Mouse (Mus musculus) testis, postnatal 14 days (tissue): ENCODE results near the gene Il11ra1.
"Not testable (repeated sequence)": the region's sequence is repeated elsewhere in the genome, so short reads cannot be mapped to it uniquely, and the experiment has no call there.

Experiments
- DNase-seq: peaks from one replicate; pipeline ENCODE4 v3.0.0; 2021; ENCODE audit warnings: low spot score

The Il11ra1 gene

GRCm38 (mm10) chr4:41679291-41679690, 20.5 kb upstream of the Il11ra1 start:
- DNase-seq, result no peak

GRCm38 (mm10) chr4:41681176-41681575, 18.6 kb upstream of the Il11ra1 start:
- DNase-seq, result no peak

- no peak for DNase-seq
These were observed 17.8 kb upstream of the Il11ra1 start for GRCm38 (mm10) chr4:41681947-41682346.

DNA sequence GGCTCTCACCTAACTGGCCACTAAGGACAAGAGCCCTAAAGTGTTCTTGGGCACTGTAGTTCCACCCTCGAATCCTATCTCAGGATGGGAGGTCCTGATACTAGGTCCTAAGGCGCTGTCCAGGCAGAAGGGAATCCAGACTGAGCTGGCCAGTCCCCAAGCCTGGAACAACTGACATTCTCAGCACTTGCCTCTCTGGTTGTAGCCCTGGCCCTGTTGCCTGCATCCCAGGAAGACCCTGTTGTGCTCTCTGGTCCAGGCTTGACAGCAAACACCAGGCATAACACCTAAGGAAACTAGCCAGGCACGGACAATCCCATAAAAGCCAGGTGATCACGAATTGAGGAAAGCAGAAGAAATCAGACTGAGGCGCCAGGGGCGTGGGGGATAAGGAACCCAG, 17.0 kb upstream of the Il11ra1 start:
- DNase-seq, result no peak

DNA sequence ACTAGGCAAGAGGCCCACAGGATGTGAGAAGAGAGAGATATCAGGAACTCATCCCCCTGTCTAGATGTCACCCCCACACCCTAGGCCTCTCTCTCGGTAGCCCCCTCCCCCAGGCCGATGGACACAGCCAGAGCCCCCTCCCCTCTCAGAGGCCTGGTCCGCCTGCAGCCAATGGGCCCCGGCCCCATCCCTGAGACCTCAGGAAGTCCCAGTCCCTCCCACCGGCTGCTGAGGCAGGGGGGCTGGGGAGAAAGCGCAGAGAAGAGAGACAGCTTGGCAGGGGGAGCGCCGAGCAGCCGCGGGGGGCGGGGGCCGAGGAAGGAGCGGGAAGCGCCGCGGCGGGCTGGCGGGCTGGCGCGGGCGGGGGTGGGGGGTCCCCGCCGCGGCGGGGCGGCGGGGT, 16.5 kb upstream of the Il11ra1 start:
- not testable (repeated sequence) for DNase-seq

DNA sequence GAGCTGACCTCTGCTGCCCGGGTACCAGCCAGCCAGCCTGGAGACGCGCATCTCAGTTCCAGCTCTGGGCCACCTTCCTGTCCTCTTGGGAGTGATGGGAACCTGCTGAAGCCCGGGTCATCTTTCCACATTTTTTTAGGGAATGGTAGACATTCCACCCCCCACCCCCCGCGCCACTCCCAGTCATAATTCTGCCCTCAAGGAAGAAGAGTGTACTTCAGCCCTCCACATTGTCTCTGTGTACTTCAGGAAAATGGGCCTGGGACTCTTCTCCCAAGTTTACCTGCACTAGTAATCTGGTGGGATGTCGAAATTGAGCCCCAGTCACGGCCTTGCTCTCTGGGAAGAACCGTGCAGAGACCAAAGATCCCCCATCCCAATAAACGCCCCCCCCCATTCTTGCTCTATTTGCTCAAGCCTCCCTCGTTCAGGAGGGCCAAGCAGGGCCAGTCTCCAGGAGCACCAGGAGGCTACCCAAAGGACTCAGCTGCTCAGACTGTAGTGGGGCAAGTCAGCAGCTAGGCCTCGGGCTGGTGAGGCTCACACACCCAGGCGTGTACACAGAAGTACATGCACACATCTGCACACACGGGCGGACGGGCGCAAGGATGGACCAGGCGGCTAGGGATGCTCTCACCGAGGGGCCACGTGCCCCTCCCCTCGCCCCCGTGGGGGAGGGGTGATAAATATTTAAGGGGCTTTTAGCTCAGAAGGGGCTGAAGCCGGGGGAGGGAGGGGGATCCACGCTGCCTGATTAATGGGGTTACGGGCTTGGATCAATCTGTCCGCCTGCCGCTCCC, 15.5 kb upstream of the Il11ra1 start:
- not testable (repeated sequence) for DNase-seq

DNA sequence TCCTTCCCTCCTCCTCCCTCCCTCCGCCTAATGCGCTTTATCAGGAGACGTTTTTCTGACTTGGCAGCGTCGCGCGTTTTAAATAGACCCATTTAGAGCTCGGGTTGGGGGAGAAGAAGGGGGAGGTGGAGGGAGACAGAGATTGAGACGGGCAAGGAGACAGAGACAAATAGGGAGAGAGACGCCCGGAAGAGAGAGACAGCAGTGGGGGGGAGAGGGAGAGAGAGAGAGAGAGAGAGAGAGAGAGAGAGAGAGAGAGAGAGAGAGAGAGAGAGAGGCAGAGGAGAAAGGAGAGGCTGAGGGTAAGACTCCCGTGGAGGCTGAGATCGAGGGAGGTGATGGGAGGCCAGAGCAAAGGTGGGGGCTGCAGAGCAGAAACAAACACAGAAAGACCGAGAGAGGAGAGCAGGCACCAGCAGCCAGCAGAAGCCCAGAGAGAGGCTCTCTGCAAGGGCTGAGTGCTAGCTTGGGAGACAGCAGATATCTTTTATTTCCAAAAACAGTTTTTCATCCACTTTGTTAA, 14.8 kb upstream of the Il11ra1 start:
- DNase-seq, result not testable (repeated sequence)

DNA sequence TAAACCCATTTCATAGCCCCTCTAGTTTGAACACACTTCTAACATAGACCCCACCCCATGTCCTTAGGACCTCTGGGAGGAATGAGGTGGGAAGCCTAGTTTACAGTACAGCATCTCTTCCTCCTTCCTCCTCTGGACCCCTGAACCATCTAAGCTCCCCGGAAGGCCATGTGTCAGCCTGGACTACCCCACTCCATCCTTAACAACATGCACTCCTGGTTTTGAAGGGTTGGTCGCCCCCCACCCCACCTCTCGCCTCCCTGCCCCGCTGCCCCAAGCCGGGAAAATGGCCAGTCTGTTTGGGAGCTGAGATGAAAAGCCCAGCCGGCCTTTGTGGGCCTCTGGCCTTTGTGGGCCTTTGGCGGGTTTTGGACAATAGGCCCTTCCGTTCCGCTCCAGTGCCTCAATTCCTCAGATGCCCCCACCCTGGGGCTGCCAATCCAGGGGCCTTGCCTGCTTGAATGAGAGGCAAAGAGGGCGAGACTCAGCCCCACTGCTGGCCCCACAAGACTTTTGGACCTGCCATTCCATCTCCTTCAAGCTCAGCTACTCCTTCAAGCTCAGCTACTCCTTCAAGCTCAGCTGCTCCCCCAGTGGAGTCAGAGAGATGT, 13.8 kb upstream of the Il11ra1 start:
- DNase-seq, result not testable (repeated sequence)

DNA sequence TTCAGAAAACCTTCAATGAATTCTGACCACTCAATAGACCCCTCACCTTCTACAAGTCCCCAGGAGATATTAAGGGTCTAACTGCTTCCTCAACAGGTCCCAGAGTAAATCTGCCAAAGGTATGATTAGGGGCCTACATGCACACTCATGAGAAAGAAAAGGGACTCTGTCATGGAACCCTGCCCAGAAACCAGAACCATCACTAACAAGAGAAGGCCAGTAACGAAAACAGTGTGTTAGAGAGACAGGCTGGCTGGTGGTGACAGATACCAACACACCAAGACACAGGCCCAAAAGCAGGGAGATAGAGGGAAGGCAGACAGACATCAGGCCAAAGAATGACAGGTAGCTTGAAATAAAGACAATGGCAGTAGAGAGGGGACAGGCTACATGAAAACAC, 11.2 kb upstream of the Il11ra1 start:
- not testable (repeated sequence) for DNase-seq

DNA sequence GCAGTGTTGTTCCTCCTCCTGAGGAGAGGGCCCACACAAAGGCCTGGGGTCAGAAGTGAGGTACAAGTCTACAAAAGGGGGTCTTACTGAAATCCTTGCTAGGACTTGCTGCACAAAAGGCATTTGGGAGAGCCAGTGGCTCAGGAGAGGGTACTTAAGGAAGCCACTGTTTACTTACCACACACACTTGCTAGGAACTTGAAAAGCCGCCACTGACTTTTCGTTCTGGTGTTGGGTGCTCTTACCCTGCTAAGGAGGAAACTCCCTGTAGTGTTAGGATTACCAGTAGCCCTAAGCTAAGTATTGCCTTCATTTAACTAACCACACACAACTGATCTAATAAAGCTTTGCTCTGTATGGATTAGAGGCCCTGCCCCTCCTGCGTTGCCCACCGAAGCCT, 9.8 kb upstream of the Il11ra1 start:
- not testable (repeated sequence) for DNase-seq

GRCm38 (mm10) chr4:41693511-41693910, 6.3 kb upstream of the Il11ra1 start:
- not testable (repeated sequence) for DNase-seq

GRCm38 (mm10) chr4:41695800-41696199, 4.0 kb upstream of the Il11ra1 start:
- not testable (repeated sequence) for DNase-seq

DNA sequence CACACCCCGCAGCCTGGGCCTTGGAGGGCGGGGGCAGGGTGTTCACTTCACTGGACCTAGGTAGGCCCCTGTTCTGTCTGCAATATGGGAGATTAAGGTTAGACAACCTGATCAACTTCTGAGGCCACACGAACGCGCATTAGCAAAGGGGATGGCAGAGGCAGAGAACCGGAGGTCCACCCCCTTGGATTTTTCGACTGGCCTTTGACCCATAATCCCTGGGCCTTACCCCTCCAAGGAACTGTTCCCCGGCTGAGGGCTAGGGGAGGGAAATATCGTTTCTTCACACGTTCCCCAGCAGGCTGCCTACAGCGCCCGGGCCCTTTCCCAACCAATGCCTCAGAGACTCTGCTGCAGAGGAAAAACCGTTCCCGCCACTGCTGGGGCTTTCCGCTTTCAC, 3.3 kb upstream of the Il11ra1 start:
- DNase-seq, result not testable (repeated sequence)

DNA sequence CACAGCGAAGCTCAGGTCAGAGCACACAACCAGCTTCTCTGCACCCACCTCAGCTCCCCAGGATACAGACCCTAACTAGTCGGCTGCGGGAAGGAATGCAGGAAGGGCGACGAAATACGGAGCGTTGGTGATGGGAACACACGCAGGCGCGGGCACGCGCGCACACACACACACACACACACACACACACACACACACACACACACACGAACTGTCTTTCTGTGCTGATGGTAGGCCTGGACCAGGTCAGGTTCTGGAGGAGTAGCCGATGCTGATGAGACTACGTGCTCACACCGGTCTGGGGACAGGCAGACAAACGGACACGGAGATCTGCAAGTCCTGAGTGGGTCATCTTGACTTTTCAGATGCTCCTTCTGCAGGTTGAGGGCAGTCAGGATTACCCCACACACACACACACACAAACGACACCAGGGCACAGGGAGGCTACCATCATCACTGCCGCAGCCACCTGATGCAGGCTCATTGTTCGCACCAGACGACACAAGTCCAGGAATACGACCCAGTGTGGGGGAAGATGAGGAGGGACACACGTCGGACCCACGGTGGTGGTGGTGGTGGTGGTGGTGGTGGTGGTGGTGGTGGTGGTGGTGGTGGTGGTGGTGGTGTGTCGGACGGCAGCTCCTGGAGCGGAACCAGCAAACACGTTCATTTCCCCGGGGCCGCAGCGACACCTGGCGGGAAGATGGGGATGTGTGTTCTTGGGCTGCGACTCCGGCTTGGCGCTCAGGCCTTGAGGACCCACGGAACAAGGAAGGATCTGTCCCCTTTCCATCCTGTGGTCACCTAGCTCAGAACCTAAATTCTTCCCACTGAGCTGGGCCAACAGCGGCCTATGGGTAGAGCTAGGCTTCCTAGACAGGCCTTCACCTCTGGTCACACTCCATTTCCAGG, 2.6 kb upstream of the Il11ra1 start, which contains the start of gene Cntfr:
Cntfr (minus strand) TSS at position 160 of the 912 bp plus-strand sequence.
- DNase-seq, result peak; percentile 67

DNA sequence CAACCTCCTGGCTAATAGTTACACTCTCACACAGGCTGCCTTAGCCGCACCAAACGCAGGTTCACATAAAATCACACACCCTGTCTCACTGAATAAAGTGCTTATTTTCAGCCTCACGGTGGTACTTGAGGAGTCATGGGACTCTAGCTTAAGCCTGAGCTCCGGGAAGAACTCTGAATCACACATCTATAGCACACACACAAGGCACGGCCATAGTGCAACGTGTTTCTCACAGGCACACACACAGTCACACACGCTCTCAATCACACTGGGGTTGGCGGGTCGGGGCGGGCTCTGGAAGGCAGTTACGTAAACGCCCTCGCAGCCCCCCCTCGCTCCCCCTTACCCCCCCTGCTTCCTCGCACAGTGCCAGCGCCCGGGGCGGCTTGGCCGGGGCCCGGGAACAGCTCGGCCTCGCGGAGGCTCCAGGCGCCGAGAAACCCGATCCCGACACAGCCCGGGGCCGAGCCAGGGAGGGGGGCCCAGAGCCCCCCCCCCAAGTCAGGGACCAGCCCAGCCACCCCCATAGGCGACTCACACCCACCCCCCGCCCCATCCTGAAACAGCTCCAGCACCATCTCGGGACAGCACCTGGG, 1.3 kb upstream of the Il11ra1 start:
- not testable (repeated sequence) for DNase-seq

DNA sequence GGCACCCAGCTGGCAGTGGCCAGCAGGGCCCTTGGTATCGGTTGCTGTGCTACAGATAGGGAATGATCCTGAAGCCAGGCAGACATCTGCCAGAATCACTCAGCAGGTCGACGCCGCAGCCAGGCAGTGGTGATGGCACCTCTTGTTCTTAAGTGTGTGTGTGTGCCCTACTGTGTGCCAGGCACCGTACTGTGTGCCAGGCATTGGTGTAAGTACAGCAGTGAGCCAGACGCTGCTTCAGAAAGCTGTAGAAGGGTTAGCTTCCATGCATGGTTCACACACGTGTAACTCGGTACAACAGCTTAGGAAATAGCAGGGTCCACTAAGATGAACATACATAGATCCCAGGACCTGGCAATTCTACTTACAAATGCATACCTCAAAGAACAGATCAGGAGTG, 435 bp downstream of the Il11ra1 start:
- not testable (repeated sequence) for DNase-seq

GRCm38 (mm10) chr4:41702226-41702625, 2.4 kb downstream of the Il11ra1 start:
- DNase-seq, result not testable (repeated sequence)

- no peak for DNase-seq
These were observed 4.9 kb downstream of the Il11ra1 start for GRCm38 (mm10) chr4:41704651-41705050.

DNA sequence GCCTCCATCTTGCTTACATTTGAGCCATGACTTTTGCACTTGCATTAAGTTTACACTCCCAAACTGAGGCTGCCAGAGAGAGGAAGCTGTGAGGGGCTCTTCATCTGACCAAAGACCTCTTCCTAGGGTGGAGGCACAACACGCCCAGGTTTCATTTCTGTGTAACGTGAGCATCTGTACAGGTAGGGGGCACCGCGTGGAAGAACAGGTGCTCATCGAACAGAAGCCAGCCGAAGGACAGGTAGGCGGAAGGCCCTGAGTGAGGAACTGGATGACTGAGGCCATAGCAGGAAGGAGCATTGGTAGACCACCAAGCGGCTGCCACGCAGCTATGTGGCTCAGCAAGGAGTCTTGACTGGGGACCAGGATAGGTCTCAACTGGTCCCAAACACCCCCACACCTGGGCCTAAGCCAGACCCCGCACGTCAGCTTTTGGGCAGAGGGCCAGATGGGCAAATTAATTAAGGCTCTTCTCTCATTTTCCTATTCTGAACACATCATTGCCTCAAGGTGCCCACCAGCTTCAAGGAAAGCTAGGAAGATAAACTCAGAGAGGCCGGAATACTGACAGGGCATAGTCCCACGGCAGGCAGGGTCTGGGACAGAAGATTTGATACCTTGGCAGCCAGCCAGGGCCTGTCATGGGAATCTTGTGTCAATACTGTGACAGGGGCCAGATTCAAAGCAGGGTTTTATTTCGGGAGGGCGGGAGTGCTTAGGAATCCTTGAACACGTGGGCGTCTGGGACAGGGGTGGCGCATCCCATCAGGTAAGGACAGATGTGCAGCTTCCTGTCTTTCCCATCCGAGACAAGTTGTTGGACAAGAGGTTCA, 6.3 kb downstream of the Il11ra1 start:
- no peak for DNase-seq

- no peak for DNase-seq
These were observed 7.3 kb downstream of the Il11ra1 start for GRCm38 (mm10) chr4:41707011-41707535.
